Mouse (Mus musculus) kidney, adult 8-10 months (tissue): ENCODE data around the gene F2rl3.

Experiments
- DNase-seq, 2 experiments: peaks; one replicate each; pipeline ENCODE4 v3.0.0; 2022

The F2rl3 gene

GRCm38 (mm10) chr8:72761322-72762051 is at the start of gene F2rl3:
Gene F2rl3, plus strand, starts transcription at chr8:72761880.
- peak; percentile 13 to 17 for DNase-seq

GRCm38 (mm10) chr8:72712569-72712968 is 49.1 kb upstream of the F2rl3 start:
- DNase-seq, result no peak

- DNase-seq, result no peak
These were observed 45.1 kb upstream of the F2rl3 start for GRCm38 (mm10) chr8:72716594-72716993.

- no peak for DNase-seq
These were observed 41.1 kb upstream of the F2rl3 start for GRCm38 (mm10) chr8:72720541-72720940.

GRCm38 (mm10) chr8:72722769-72723650 is 38.7 kb upstream of the F2rl3 start, which contains the start of gene Sin3b:
Gene Sin3b, plus strand, starts transcription at chr8:72723285.
- DNase-seq, result peak; percentile 92 to 97

GRCm38 (mm10) chr8:72723651-72724001 is 38.1 kb upstream of the F2rl3 start:
- peak; percentile 14 to 22 for DNase-seq

GRCm38 (mm10) chr8:72728636-72729035 is 33.0 kb upstream of the F2rl3 start:
- DNase-seq, result no peak

GRCm38 (mm10) chr8:72735001-72735400 is 26.7 kb upstream of the F2rl3 start:
- DNase-seq, result no peak

- DNase-seq, result no peak
These were observed 24.8 kb upstream of the F2rl3 start for GRCm38 (mm10) chr8:72736868-72737267.

- peak in 1 of 2 experiments; percentile 55 for DNase-seq
These were observed 15.6 kb upstream of the F2rl3 start for GRCm38 (mm10) chr8:72746061-72746460.

GRCm38 (mm10) chr8:72749846-72750245 is 11.8 kb upstream of the F2rl3 start:
- DNase-seq, result no peak

GRCm38 (mm10) chr8:72750266-72750665 is 11.4 kb upstream of the F2rl3 start:
- DNase-seq, result no peak

GRCm38 (mm10) chr8:72751126-72751525 is 10.6 kb upstream of the F2rl3 start:
- DNase-seq, result no peak

GRCm38 (mm10) chr8:72752289-72752688 is 9.4 kb upstream of the F2rl3 start:
- no peak for DNase-seq

- no peak for DNase-seq
These were observed 8.5 kb upstream of the F2rl3 start for GRCm38 (mm10) chr8:72753165-72753564.

GRCm38 (mm10) chr8:72753781-72754180 is 7.9 kb upstream of the F2rl3 start:
- DNase-seq, result no peak

- DNase-seq, result no peak
These were observed 5.6 kb upstream of the F2rl3 start for GRCm38 (mm10) chr8:72756031-72756430.

- DNase-seq, result no peak
These were observed 4.8 kb upstream of the F2rl3 start for GRCm38 (mm10) chr8:72756771-72757390.

GRCm38 (mm10) chr8:72757426-72758195 is 4.1 kb upstream of the F2rl3 start:
- peak in 1 of 2 experiments; percentile 0 for DNase-seq

- DNase-seq, result peak in 1 of 2 experiments; percentile 1
These were observed 3.4 kb upstream of the F2rl3 start for GRCm38 (mm10) chr8:72758310-72758709.

- DNase-seq, result peak in 1 of 2 experiments; percentile 0
These were observed 1.5 kb upstream of the F2rl3 start for GRCm38 (mm10) chr8:72760216-72760615.

GRCm38 (mm10) chr8:72762306-72762705 is 626 bp downstream of the F2rl3 start:
- peak in 1 of 2 experiments; percentile 0 for DNase-seq

GRCm38 (mm10) chr8:72765696-72766095 is 4.0 kb downstream of the F2rl3 start:
- DNase-seq, result no peak
